Comparison of ENCODE assay signal across 8 mouse cellular contexts in the genomic region with DNA sequence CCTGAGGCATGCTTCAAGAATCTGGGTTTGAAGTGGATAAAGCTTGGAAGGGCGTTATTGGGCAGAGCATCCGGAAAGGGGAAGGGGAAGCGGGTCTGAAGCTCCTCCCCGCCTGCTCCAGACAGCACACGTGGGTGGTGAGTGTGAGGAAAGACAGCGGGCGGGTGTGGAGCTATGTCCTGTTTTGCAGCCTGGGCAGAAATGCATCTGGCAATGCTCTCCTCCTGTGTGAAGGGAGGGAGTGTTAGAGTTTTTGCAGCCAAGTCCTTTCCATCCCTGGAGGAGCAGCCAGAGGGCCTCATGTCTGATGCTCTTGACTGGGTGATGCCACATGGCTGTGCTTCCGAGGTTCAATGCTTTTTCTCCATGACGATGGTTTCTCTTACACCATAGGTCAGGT.
DNase-seq lines count a peak whose midpoint lies in the region; ATAC-seq lines count a peak whose summit lies in the region.

No protein-coding gene starts in this region.

- no peaks in the 10 kb centered on the region for H3K9me3 ChIP-seq in liver, embryonic 16.5 days (replicated peaks; ENCODE audit: control insufficient read depth, low read length)
- H3K9me3 ChIP-seq in liver, embryonic 11.5 days (ENCODE audit: control insufficient read depth, low read length): no peaks in the 10 kb centered on the region
- H3K9me3 ChIP-seq in intestine, embryonic 15.5 days: no peaks in the 10 kb centered on the region

- ATAC-seq in liver, embryonic 16.5 days (ENCODE audit: low read depth): peak; percentile 63; the same call in 1 of the 2 replicates
- no peak for ATAC-seq in liver, embryonic 11.5 days (replicated peaks; ENCODE audit: low FRiP score)
- peak; percentile 78 for ATAC-seq in intestine, embryonic 15.5 days
- ATAC-seq in megakaryocyte, adult 5-6 weeks (ENCODE audit: poor library complexity, severe bottlenecking): peak; percentile 99

- no peak overlapping the region for H3K9ac ChIP-seq in liver, embryonic 16.5 days (ENCODE audit: low read depth, low read length)
- H3K9ac ChIP-seq in liver, embryonic 11.5 days (ENCODE audit: low read depth, low read length): no peak overlapping the region
- H3K9ac ChIP-seq in intestine, embryonic 15.5 days: no peak overlapping the region

- H3K27me3 ChIP-seq in liver, embryonic 16.5 days (ENCODE audit: control insufficient read depth, insufficient read depth, low read depth, low read length): no peaks in the 10 kb centered on the region
- no peaks in the 10 kb centered on the region for H3K27me3 ChIP-seq in liver, embryonic 11.5 days (replicated peaks; ENCODE audit: control insufficient read depth, insufficient read depth, low read length)
- H3K27me3 ChIP-seq in intestine, embryonic 15.5 days (replicated peaks): no peaks in the 10 kb centered on the region

- no peaks in the 10 kb centered on the region for H3K36me3 ChIP-seq in liver, embryonic 16.5 days (ENCODE audit: control insufficient read depth, insufficient read depth)
- H3K36me3 ChIP-seq in liver, embryonic 11.5 days (ENCODE audit: control insufficient read depth, insufficient read depth, low read length): no peaks in the 10 kb centered on the region
- H3K36me3 ChIP-seq in intestine, embryonic 15.5 days: no peaks in the 10 kb centered on the region

- DNase-seq in liver, embryonic 11.5 days (ENCODE audit: low spot score): no peak
- DNase-seq in gastrocnemius, postnatal 10 days: peak; percentile 6
- DNase-seq in cerebellum, postnatal 36 days: no peak
- DNase-seq in layer of hippocampus, postnatal 14 days (ENCODE audit: low spot score in 2 of 2): no peak
- no peak for DNase-seq in adipocyte (ENCODE audit: low spot score)

- no peaks in the 10 kb centered on the region for H3K4me1 ChIP-seq in liver, embryonic 16.5 days (ENCODE audit: control insufficient read depth, low read depth, low read length)
- H3K4me1 ChIP-seq in liver, embryonic 11.5 days (replicated peaks; ENCODE audit: control insufficient read depth, insufficient read depth, low read length): no peaks in the 10 kb centered on the region
- H3K4me1 ChIP-seq in intestine, embryonic 15.5 days (replicated peaks): no peaks in the 10 kb centered on the region

- no peak overlapping the region for H3K4me3 ChIP-seq in liver, embryonic 16.5 days (ENCODE audit: low read depth, low read length)
- H3K4me3 ChIP-seq in liver, embryonic 11.5 days (ENCODE audit: low read depth, low read length): no peak overlapping the region
- no peak overlapping the region for H3K4me3 ChIP-seq in intestine, embryonic 15.5 days (replicated peaks)

- no peak overlapping the region for H3K27ac ChIP-seq in liver, embryonic 16.5 days (ENCODE audit: low read length)
- no peak overlapping the region for H3K27ac ChIP-seq in liver, embryonic 11.5 days (ENCODE audit: low read depth, low read length)
- no peak overlapping the region for H3K27ac ChIP-seq in intestine, embryonic 15.5 days

- H3K4me2 ChIP-seq in liver, embryonic 16.5 days (ENCODE audit: low read depth, low read length): no peak overlapping the region
- H3K4me2 ChIP-seq in liver, embryonic 11.5 days: no peak overlapping the region
- no peak overlapping the region for H3K4me2 ChIP-seq in intestine, embryonic 15.5 days (replicated peaks)

- WGBS in liver, embryonic 16.5 days (ENCODE audit: insufficient replicate concordance): 37% methylated on average over 9 of the region's 9 CpGs
- WGBS in liver, embryonic 11.5 days: 56% methylated on average over 9 of the region's 9 CpGs
- 51% methylated on average over 9 of the region's 9 CpGs for WGBS in intestine, embryonic 15.5 days
